Mouse (Mus musculus) stomach, postnatal 0 days (tissue): Measurements from ENCODE around the gene Magi1.

Experiments
- CTCF ChIP-seq: IDR thresholded peaks from 2 replicates; pipeline ENCODE4 v1.5.1; 2016; ENCODE audit warnings: antibody characterized with exemption, low read depth, mild to moderate bottlenecking, moderate library complexity
- EP300 ChIP-seq: optimal IDR thresholded peaks from 2 replicates; pipeline ENCODE3; 2016; ENCODE audit warnings: antibody characterized with exemption

DNA sequence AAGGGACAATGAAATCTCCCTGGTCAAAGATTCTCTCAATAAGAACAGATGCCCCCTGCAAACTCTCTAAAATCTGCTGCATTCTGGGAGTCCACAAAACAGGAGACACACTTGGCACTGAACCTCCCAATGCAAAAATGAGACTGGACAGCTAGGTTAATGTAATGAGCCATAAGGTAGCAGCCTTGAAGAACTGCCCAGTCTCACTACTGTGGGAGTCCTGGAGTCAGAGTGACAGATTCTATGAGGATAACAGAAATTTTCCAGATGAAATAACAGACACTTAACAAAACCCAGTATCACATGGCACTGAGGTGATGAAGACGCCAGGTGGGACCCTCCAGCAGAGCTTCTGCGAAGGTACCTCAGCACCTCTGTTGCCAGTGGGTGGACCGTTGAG is 393.7 kb downstream of the Magi1 start:
- TF ChIP-seq CTCF (no peak), EP300 (no peak)
